Mouse (Mus musculus) mesoderm, embryonic 11.5 days (tissue): Measurements from ENCODE around the gene Serf2.

Source experiments
- DNase-seq: peaks from one replicate; pipeline ENCODE4 v3.0.0-alpha.2; 2012; ENCODE audit warnings: low read depth, low spot score

Gene Serf2

DNA sequence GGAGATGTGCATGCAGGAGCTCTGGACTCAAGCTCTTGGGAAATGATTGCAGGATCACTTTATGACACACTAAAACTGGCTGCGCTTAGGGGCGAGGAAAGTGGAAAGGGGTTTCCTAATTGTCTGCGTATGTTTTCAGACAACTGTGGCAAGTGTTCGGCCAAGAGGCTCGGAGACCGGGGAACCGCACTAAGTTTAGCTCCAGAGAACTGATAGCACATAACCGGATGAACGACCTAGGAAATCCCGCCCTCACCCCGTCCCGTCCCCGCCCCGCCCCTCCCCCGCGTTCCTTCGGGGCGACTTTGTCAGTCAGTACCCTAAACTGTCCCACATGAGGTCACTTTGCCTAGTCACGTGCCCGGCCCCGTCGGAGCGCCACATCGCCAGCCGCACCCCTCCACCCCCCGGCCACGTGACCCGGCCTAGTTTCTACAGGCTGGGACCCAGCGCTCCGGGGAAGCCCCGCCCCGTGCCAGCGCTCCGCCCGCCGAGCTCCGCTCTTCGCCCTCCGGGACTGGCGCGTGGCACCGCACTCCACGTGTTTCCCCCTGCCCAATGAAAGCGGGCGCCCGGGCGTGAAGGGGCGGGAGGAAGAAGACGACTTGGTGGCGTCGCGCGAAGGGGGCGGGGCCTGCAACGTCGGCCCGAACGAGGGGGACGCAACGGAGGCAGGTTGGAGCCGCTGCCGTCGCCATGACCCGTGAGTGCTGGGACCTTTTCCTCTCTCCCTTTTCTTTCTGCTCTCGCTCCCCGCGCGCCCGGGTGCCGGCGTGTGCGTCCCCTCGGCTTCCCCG lies at the start of gene Serf2:
Serf2 (plus strand) TSS at position 457 of the 797 bp plus-strand sequence.
- DNase-seq: peak; percentile 98

DNA sequence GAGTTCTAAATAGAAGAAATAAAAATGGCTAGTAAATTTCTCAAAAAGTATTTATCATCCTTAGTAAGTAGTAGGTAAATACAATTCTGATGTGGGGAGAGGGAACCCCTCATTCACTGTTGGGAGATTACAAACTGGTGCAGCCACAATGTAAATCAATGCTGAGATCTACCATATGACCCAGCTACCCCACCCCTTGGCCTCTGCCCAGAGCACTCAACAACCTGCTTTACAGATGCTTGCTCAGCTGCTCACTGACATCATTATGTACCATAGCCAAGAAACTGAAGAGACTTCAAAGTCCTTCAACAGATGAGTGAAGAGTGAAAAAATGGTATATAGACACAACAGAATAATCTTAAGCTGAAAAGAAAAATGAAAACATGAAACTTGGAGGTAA lies 45.7 kb upstream of the Serf2 start:
- DNase-seq: no peak

DNA sequence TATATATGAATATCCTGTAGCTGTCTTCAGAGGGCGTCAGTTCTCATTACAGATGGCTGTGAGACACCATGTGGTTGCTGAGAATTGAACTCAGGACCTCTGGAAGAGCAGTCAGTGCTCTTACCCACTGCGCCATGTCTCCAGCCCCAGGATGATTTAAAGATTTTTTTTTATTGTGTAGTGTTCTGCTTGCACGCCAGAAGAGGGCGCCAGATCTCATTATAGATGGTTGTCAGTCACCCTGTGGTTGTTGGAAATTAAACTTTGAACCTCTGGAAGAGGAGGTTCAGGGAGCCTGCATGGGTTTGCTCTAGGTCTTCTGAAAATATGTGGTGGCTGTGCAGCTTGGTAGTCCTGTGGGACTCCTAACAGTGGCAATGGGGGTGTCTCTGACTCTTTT lies 40.8 kb upstream of the Serf2 start:
- DNase-seq: peak; percentile 62

DNA sequence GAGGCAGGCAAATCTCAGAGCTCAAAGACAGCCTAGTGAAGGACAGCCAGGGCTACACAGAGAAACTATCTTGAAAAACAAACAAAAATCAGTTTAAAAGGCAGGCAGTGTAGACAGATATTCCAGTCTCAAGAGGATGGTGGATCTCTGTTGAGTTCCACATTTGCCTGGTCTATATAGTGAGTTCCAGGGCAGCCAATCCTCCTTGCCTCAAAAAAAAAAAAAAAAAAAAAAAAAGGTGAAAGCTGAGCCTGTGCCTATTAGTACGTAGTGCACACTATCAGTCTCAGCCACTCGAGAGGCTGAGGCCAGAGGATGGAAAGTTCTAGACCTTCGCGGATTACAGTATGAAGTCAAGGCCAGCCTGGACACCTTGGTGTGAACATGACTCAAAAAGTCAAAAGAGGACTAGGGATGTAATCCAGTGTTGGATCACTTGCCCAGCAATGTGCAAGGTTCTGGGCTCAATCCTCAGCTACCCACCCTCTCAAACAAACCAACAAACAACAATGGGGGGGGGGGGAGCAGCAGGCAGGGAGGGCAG lies 36.1 kb upstream of the Serf2 start:
- DNase-seq: peak; percentile 43

DNA sequence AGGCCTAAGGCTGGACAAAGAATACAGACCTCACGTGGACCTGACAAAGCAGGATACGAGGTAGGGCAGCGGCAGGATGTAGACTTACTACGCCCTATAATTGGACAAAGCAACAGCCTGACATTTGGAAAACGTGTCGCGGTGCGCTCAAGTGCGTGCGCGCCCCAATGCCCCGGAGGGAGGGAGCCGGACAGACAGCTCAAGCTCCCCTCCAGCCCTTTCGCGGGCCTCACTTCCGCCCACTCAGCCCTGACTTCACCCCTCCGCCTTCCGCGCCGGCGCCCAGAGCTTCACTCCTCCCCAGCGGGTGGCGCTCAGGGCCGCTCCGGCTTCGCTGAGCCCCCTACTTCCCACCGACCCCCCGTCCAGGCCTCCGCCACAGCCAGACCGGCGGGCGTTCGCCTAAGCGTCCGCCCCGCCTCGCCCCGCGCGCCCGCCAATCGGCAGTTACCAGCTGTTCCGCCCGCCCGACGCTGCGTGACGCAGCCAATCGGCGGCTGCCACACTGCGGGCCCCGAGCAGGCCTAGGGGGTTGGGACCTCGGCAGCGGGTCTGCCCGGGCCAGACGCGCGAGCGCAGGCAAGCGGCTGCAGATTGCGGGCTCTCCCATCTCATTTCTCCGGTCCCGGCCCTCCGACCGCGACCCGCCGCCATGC lies 35.5 kb upstream of the Serf2 start, which contains the start of the genes Pdia3 and Catsper2:
Pdia3 (plus strand) TSS at position 389 of the 656 bp plus-strand sequence.
Catsper2 (minus strand) TSS at position 406 of the 656 bp plus-strand sequence.
- peak; percentile 96 for DNase-seq

DNA sequence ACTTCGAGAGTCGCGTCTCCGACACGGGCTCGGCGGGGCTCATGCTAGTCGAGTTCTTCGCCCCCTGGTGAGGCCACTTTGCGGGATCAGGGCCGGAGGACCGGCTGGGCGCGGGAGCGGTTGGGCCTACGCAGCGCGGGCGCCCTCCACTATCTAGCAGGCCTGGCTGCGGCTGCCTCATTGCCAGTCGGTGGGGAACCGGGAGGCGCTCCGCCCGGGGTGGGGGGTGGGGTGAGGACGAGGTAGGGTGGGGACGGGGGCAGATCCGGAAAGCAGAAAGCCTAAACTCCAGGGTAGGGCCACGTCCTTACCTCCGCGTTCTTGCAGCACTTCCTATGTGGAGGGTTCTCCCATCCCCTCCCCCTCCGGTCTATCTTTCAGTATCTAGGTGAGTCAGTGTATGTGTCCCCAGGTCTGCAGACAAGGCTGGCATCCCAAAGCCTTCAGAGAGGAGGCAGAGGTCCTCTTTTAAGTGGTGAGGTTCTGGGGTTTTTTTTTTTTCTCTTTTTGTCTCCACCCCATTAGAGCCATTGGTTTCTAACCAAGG lies 34.8 kb upstream of the Serf2 start:
- peak; percentile 45 for DNase-seq

DNA sequence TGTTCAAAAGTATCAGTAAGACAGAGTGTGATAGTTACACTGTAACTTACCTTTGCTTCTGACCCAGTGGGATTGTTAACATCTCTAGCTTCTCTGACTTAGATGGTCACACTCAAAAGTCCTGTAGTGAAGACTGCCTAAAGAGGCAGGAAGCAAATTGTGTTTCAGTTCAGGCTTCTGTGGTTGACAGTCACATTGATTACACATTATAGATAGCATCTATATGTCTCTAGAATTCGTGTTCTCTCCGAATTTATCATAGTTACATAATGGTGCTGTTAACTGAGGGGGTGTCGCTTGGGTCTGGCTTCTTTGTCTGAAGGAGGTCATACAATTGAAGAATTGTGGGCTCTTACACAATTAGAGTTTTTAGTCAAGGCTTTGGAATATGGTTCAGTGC lies 33.9 kb upstream of the Serf2 start:
- no peak for DNase-seq

DNA sequence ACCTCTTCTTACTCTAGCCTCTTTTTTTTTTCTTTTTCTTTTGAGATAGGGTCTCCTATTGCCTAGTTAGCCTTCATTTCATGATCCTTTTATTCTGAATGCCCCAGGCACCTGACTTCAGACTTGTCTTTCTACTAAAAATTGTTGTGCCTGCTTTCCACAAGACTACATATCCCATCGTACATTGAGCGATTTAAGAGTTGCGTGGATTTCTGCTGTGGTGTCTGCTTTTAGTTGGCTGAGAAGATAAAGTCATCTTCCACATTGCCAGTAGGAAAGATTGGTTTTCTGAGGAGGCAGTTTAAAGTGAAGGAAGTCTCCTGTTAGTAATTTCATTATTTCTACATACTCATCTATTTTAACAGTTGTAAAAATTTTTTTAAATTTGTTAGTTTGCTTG lies 33.4 kb upstream of the Serf2 start:
- no peak for DNase-seq

DNA sequence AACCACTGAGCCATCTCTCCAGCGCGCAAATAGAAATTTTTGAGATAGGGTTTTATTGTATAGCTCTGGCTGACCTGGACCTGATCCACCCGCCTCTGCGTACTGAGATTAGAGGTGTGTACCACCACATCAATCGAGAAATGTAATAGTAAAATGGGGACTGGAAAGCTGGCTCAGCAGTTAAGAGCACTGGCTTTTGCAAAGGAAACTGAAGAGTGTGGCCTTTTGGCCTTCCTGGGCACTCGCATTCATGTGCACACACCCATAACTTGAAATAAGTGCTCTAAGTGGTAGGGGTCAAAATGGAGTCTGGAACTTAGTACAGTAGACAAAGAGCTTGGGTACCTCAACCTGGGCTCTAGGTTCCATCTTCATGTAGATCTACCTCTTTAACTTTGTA lies 32.6 kb upstream of the Serf2 start:
- no peak for DNase-seq

DNA sequence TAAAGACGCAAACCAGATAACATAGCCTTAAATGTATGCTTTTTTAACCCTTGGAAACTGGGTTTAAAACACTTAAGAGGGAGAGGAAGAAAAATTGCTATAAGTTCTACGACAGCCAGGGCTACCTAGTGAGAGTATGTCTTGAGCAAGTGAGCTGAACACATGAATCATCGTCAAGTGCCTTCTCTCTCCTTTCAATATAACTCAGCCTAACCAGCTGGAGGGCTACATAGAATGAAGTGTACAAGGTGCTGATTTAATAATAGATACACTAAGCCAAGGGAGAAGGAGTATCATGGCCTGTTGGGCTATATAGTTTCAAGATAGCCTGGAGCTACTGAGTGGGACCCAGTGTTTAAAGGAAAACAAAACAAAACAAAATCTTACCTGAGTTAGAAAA lies 30.5 kb upstream of the Serf2 start:
- no peak for DNase-seq

DNA sequence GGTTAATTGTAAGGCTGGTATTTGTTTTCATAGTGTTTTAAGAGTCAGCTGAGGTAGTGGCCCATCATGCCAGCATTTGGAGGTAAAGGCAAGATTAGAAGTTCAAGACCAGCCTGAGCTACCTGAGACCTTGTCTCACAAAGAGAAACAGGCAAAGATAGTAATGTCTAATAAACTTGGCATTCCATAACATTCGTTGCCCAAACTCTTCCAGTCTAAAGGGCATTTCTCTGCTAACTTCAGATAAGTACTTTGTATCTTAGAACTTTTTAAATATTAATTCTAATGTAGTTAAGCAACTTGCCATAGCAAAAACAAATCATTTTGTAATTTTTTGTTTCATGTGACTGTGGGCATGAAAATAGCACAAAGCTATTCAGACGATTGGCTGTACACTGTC lies 25.8 kb upstream of the Serf2 start:
- no peak for DNase-seq

DNA sequence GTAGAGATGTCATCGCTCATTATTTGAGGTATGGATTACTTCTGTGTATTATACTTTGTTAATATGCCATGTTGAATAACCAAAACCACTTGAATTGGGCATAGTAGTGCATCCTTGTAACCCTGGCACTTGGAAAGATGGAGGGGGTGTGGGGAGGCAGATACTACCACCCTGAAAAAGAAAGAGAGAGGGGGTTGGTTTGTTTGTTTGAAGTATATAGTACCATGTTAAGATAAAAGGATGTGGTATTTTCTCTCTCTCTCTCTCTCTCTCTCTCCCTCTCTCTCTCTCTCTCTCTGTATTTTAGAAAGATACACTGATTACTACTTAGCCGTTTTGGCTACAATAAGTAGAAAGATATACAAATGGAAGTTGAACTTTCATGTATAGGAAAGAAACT lies 23.1 kb upstream of the Serf2 start:
- no peak for DNase-seq

DNA sequence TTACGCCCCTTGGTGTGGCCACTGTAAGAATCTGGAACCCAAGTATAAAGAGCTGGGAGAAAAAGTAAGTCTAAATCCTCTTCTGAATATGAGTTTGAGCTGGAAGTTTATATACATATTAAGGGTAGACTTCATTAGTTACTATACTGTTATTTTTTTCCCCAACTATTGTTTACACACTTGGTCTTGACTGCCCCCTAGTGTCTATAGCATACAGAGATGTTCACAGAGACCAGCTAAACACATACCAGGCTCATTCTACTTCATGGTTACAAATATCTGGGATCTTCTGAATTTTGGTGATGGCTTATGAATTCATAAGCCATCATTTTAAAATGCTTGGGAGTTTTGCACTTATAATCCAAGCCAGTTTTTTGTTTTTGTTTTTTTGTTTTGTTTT lies 14.1 kb upstream of the Serf2 start:
- DNase-seq: peak; percentile 24

DNA sequence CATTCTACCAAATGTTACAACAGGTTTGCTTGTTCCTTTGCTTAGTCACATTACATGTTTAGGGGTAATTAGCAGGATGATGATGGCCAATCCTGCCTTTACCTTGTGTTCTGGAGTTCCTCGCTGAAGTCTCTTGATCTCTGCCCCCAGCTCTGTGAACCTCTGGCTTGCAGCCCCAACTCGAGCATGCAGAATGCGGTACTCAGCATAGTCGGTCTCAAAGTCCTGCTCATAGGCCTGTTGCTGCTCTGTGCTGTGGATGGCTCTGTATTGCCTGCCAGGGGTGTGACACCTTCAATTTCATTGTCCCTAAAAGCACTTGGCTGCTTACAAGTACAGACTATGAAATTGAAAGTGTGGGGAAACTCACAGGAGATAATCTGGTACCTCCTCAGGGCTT lies 9.2 kb upstream of the Serf2 start:
- DNase-seq: no peak

DNA sequence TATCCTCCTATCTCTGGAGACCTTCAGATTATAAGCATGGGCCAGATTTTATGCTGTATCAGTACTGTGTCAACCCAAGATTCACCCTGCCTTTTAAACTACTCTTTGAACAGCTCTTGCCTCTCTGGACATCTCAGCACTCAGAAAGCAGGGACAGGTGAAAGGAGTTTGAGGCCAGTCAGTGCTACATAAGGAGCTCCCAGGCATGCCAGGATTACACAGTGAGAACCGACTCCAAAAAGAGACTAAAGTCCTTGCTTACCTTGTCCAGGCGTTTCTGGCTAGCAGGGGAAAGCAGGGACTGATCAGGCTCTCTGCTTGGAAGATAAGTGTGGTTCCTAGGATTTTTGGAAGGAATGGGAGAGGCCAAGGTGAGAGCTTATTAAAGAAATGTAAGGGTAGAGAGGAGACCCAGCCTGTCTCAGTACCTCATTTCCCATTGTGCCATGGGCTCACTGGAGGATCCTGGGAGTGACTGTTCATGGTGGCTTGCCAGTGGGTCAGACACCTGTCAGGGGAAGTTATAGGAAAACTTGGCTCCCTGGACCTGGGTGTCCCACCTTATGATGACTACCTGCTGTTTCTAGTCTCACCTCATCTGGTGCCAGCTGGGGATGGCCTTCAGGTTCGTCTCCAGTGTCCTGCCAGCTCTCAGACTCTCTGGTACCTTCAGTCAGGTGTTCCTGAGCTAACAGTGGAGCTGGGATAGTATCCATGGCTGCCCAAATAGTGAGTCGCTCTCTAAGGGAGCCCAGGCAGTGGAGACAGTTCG lies 8.0 kb upstream of the Serf2 start:
- DNase-seq: no peak

DNA sequence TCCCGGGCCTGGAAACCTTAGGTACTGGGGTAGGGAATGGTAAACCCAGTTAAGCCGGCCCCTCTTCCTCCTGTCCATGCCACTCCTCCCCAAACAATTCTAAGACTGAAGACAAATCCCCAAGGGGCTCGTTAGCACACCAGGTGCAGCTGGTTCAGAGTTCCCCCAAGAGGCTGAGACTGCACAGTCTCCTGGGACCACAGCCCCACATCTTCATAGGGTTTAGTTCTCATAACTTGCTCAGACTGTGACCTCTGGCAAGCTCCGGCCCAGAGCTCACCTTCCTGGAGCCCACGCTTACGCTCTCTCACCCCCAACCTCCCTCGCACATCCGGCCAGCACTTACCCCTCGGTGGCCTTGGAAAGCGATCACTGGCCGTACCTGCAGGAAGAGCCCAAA lies 7.2 kb upstream of the Serf2 start:
- DNase-seq: peak; percentile 14

DNA sequence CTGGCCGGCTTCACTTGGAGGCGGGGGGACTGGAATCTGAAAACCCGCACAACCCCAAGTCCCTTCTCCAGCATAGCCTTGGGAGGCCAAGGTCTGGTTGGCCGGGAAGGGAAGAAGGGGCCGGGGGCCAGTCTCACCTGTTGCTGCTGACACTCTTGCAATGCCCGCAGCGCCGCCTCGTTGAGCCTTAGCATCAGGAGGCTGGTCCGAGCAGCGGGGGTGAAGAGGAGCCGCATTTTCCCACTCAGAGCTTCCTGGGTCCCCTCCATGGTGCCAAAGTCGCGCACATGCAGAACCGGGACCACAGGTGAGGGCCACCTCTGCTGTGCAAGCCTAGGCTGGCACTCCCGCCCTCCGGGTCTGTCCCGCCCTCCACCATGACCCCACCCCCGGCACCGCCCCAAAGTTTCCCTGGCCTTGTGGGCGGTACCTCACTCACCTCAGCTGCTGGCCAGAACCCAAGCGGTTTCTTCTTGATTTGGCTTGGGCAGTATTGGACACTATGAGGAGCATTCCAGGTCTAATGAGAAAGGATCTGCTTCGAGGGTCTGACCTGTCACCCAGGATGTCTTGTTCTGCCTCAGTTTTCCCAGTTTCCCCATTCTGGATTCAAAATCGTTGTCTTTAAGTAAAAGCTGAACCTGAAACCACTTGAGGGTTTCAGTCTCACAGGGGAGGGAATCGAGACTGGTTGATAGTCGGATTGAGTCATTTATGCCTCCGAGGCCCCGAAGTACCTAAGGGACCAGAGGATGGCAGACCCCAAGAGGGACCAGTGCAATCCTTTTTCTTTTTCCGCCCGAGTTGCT lies 6.5 kb upstream of the Serf2 start:
- DNase-seq: peak; percentile 48

DNA sequence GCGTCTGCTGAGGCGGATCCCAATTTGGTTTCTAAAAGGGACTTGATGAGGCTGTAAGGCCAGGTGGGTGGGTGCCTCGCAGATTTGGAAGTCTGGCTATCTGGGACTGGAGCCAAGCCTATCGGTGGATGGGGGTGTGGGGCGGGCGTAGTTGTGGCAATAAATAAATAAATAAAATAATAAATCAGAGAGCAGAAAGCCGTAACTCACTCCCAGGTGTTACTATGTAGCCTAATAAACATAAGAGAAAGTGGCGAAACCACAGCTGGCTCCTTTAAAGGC lies 6.0 kb upstream of the Serf2 start:
- no peak for DNase-seq

DNA sequence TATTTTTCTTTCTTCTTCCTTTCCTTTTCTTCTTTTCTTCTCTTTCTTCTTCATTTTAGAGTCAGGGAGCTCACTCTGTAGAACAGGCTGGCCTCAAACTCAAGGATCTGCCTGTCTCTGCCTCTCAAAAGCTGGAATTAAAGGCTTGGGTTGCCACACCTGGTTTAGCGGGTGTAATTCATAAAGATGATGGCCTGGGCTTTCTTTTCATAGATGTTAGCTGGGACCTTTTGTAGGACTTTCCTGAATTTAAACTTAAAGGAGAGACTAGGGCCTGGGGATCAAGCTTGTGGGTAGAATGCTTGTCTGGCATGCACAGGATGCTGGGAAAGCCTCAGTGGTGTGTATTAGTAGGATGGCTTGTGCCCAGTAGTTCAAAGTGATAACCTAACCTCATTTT lies 4.8 kb upstream of the Serf2 start, which contains the start of gene Ell3:
Ell3 (minus strand) TSS at position 101 of the 400 bp plus-strand sequence.
- no peak for DNase-seq

DNA sequence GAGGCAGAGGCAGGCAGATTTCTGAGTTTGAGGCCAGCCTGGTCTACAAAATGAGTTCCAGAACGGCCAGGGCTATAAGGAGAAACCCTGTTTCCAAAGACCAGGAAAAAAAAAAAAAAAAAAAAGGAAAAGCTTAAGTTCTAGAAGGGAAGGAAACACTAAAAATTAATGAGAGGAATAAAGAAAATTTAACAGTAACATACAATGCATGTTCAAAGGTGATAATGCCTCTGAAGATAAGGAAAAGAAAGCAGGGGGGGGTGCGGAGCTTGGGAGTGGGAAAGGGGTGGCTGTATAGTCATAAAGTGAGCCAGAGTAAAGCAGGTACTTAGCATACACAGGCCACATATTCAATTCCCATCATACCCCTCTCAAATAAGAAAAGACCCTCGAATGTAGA lies 3.9 kb upstream of the Serf2 start:
- no peak for DNase-seq

DNA sequence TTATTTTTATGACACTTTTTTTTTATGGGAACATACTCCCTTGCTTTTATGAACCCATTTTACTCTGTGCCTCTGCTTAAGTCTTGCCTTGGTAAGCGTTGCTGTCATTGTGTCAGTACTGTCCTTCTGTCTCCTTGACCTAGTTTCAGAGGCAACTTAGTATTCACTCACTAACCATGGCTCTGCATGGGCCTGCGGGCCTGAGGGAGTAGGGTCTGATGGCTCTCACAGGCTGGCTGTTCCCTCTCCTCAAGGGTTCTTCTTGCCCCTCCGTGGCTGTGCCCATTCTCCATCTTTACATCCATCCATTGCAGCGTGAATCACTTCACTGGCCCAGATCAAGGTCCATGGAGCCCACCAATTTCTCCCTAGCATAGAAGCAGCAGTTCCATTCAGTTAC lies 2.5 kb upstream of the Serf2 start:
- no peak for DNase-seq
